Mouse (Mus musculus): ENCODE results near the gene Vac14. TPM values are rescaled to one million over a fixed set of nuclear protein-coding genes. Genes with fewer than 3 reads are reported as not detected.

Gene Vac14
- total RNA-seq (2015; ENCODE audit: low replicate concordance), result 6.1 and 10.9 TPM in 2 replicates
- 4.2 and 5.5 TPM in 2 replicates for total RNA-seq (2017; ENCODE audit: low replicate concordance)

DNA sequence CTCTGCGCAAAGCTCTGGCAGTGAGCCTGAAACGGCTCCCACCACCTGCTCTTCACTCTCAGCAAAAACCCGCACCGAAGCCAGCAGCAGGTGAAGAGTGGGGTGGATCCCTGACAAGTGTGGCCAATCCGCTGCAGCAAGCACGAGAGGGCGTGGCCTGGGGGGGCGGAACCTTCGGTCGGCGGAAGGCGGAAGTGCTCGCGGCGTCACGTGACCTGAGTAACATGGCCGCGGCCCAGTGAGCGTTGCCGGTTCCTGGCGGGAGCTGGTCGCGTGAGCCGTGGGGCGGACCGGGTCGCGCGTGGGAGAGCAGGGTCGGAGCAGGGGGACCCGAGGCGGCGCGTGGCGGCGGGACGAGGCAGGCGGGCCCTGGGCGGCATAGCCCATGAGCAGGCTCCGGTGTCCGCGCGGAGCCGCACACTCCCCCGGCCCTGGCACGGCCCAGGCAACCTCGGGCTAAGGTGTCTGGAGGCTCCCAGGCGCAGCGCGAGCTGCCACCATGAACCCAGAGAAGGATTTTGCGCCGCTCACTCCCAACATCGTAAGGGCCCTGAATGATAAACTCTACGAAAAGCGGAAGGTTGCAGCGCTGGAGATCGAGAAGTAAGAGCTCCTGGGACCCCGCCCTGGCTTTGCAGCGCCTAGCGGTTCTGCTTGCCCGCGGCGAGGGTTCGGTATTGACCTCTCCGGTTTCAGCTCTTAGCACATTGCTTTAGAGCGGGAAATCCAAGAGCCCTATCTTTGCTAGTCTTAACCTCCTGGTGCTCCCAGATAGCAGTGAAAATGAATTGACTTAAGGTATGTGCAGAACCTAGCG lies at the start of gene Vac14:
Gene Vac14, plus strand, starts transcription at position 195 of the 817 bp plus-strand sequence.
- peak; percentile 98 for ATAC-seq (replicated peaks; ENCODE audit: low FRiP score, poor library complexity, severe bottlenecking)

DNA sequence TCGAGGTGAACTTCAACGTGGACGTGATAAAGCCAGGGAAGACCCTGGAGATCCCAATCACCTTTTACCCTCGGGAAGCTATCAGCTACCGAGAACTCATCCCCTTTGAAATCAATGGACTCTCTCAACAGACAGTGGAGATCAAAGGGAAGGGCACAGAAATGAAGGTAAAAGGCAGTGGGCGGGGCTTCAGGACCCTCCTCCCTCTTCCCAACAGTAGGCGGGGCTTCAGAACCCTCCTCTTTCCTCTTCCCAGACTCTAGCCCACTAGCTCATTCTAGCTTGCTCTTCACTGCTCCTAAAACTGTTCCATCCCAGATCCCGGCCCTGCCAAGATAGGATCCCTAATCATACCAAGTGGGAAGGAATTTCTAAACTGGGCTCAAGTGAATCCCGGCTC lies 25.7 kb upstream of the Vac14 start:
- ATAC-seq (replicated peaks; ENCODE audit: low FRiP score, poor library complexity, severe bottlenecking), result no peak

DNA sequence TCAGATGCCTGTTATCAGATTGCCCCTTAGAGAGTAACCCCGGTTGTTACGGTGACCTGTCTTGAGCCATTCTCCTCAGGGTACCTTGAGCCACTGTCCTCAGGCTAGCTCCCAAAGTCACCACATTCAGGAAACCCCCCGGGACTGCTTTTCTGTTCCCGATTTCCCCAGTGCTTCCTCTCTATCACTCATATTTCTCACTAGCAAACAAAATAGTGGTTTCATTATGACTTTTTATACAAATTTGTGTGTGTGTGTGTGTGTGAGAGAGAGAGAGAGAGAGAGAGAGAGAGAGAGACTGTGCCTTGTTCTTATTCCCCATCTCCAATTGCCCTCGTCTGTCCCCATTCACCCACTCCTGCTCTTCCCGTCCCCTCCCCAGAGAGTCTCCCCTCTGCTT lies 24.2 kb upstream of the Vac14 start:
- no peak for ATAC-seq (replicated peaks; ENCODE audit: low FRiP score, poor library complexity, severe bottlenecking)

DNA sequence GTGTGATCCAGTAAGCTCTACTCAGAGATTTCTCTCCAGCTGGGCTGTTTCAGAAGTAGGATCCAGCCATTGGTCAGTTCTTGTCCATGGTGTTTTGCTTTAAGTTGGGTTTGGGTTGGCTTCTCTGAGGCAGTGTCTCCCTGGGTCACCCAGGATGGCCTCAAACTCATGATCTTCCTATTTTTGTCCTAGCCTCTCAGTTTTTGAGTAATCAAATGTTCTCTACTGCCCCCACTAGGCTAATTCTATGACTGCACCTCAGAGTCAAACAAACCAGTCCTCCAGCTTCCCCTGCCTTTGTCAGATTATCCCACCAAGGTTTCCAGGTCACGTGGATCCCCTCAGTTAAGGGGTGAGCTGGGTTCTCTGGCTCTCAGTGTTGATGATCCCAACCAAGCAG lies 13.8 kb upstream of the Vac14 start:
- no peak for ATAC-seq (replicated peaks; ENCODE audit: low FRiP score, poor library complexity, severe bottlenecking)

DNA sequence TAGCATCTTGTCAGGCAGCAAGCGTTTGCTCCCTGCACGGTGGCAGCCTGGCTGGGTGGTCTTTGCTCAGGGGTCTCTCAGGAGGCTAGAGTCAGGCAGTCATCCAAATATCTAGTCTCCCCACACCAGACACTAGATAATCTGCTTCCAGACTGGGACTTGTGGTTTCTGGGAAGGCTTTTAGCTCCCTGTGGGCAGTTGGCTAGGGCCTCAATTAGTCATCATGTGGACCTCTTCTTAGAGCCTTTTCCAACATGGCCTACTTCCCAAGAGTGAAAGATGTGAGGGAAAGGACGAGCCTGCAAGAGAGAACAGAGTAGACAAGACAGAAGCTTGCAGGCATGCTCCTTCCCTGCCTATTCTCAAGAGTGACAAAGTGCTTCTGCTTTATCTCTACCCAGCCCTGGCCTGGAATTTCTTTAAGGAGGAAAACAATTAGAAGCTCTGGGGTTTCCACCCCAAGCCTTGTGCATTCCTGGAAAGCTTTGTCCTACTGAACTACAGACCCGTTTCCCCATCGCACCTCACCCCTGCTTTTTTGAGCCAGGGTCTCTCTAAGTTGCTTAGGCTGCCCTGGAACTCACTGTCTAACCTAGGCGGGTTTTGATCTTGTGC lies 12.9 kb upstream of the Vac14 start:
- ATAC-seq (replicated peaks; ENCODE audit: low FRiP score, poor library complexity, severe bottlenecking), result no peak

DNA sequence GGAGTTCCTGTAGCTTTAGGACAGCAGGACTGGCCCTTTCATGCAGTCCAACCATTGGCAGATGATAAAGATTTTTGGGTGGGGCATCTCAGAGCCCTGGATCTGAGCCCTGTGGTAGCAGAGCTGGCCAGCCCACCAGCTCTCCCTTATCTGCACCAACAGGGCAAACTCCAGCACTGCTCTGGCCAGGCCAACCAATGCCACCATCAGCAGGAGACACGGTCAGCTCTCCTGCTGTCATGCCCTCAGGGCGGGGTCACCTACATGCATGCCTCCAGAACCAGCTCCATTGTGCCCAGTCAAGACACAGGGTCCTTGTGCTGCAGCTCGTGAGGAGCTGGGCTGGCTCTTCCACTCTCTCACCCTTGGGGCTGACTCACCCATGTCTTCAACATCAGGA lies 2.7 kb upstream of the Vac14 start:
- no peak for ATAC-seq (replicated peaks; ENCODE audit: low FRiP score, poor library complexity, severe bottlenecking)

DNA sequence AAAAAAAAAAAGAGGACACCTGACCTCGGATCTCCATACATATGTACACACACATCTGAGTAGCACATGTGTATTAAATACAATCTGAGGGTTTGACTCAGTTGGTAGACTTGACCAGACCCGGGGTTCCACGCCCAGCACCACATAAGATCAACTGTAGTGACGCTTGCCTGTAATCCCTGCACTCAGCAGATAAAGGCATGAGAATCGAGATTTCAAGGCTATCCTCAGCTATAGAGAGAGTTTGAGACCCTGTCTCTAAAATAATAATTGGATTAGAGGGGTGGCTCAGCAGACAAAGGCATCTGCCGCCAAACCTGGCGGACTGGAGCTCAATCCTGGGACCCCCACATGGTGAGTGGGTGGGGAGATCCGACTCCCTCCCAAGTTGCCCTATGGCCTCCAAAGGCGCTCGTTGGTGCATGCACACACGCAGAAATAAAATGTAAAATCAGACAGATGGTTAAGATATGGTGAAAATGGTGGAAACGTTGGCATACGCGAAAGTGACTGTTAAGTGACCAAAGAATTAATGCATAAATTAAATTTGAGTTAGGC lies 505 bp upstream of the Vac14 start:
- ATAC-seq (replicated peaks; ENCODE audit: low FRiP score, poor library complexity, severe bottlenecking), result no peak

DNA sequence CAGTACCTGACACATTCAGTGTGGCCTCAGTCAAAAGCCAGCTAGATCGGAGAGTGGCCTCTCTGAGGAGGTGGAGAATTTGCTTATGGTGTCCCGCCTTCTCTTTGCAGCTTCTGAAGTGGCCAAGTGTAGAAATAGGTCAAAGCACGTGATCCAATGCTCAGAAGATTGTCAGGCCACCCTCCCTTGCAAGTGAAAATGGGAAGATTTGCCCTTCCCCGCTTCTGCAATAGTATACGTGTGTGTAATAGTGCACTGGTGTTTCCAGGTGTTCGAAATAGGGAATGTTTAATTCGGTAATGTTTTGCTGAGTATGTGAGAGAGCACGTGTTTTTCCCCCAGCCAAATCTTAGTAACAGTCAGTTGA lies 806 bp downstream of the Vac14 start:
- ATAC-seq (replicated peaks; ENCODE audit: low FRiP score, poor library complexity, severe bottlenecking), result no peak

DNA sequence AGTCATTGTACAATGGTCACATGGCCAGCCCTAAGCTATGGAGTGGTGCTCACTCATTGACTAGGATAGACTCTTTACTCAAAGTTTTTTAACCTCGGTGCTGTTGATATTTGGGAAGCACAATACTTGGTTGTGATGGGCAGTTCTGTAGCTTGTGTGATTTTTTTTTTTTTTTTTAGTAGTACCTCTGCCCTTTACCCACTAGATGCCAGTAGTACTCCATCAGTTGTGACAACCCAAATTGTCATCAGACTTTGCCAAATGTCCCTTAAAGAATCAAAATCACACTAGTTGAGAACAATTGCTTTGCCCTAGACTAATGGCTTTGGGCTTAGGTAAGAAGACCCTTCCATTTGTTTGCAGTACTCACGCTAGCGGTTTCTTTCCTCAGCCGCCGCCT lies 1.5 kb downstream of the Vac14 start:
- ATAC-seq (replicated peaks; ENCODE audit: low FRiP score, poor library complexity, severe bottlenecking), result no peak

DNA sequence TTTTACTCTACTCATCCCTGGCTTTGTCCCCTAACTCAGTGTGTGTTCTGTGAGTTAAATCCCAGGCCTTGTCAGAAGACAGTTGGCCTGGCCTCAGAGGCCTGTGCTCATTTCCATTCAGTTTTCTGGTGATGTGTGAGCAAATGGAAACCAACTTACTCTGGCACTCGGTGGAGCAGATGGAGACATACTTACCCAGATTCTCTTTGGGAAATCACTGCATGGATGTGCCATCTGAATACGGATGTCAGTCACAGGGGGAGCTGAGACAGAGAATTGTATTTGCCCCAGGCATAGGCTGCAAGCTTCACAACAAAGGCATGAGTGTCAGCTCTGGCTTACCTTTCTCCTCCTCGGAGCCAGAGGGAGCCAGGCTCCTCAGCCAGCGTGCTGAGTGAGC lies 8.0 kb downstream of the Vac14 start:
- no peak for ATAC-seq (replicated peaks; ENCODE audit: low FRiP score, poor library complexity, severe bottlenecking)

DNA sequence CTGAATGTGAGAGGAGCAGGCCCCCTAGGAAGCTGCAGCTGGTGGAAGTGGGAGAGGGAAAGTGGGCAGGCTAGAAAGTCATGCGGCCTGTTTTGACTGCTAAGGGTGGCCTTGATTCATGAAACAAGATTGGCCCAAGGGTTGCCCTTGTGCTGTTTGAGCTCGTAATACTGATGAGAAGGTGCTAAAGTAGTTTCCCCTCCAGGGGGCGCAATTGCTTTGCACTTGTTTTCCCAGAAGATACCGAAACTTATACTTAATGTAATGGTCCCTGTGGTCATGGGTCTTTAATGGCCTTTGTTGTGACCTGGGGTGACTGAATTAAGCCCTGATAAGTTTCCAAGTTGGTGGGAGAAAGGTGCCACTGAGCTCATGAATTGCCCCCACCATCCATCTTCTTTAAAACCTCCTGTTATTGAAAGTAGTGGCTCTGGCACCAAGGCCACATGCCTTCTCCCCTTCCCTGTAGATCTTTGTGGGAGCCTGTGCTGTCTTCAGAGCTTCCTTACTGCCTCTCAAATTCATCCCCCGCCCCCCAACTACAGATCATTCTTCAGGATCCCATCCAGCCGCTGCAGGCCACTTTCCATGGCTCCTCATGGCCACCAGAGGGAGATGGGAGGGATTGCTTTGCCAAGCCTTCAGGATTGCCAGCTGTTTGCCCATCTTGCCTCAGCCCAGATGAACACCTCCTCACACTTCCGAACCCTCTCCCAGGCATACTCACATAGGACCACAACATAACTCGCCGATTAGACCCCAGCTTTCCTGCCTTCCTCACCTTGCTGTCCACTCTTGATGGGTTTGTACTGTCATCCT lies 11.1 kb downstream of the Vac14 start:
- peak; percentile 64; the same call in 1 of the 2 replicates for ATAC-seq (replicated peaks; ENCODE audit: low FRiP score, poor library complexity, severe bottlenecking)

DNA sequence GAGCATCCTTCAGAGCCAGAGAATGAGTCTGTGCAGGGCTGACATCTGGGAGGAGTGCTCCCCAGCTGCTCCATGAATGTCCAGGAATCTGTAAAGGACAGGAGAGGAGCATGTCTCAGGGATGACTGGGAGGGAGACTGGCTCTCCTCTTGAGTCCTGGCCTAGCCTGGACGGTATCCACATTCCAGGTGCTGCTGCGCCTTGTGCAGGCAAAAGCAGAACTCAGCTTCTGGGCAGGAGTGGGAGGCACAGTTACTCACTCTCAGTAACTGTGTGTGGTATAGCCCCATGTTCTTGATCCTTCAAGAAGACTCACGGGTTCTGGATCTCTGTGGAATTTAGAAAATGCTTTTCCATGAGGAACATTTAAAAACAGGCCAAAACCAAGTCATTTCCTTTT lies 11.7 kb downstream of the Vac14 start:
- no peak for ATAC-seq (replicated peaks; ENCODE audit: low FRiP score, poor library complexity, severe bottlenecking)

DNA sequence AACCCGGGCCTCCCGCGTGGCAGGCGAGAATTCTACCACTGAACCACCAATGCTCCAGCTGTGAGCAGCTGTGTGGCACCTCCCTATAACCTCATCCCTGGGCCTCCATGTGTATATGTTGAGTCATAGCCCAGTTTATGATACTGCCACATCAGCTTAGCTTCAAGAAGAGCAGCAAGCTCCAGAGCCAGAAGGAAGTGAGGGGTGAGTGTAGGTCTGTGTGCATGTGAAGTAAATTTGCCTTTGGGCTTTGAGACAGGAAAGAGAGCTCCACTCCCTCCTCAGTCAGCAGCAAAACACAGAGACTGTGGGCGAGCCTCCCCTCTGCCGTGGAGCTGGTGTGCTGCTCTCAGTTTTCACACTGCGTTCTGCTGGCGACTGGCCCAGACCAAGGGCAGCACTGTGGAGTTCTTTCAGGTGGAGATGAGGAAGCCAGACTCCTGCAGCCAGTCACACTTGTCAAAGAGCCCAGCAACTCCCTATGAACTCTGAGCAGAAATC lies 12.2 kb downstream of the Vac14 start:
- no peak for ATAC-seq (replicated peaks; ENCODE audit: low FRiP score, poor library complexity, severe bottlenecking)

DNA sequence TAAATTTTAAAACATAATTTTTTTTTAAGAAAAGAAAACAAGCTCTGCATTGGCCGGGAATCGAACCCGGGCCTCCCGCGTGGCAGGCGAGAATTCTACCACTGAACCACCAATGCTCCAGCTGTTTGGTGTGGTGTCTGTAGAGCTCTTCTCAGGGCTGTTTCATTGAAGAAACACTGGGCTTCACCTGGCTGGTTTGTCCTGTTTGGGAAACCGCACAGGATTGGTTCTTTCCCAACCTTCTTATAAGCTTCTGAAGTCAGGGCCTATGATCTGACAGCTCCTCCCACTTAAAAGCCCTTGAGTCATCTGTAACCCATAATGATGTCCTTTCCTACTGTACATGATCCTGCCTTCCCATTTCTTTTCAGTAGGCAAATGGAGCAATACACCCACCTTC lies 12.8 kb downstream of the Vac14 start:
- ATAC-seq (replicated peaks; ENCODE audit: low FRiP score, poor library complexity, severe bottlenecking), result no peak

DNA sequence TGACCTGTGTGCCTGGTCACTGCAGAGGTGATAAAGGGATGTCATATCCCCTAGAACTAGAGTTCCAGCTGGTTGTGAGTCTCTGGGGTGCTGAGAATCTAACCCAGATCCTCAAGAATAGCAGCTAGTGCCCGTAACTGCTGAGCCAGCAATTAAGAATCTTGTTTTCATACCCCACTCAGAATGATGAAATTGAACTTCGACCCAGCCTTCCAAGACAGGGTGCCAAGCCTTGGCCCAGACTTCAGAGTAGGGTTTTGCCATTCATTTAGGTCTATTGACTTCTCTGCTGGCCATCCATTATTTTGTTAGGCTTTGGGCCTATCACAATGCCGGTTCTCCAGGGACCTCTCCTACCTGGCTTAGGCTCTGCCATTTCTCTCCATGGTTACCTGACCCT lies 15.4 kb downstream of the Vac14 start:
- no peak for ATAC-seq (replicated peaks; ENCODE audit: low FRiP score, poor library complexity, severe bottlenecking)

DNA sequence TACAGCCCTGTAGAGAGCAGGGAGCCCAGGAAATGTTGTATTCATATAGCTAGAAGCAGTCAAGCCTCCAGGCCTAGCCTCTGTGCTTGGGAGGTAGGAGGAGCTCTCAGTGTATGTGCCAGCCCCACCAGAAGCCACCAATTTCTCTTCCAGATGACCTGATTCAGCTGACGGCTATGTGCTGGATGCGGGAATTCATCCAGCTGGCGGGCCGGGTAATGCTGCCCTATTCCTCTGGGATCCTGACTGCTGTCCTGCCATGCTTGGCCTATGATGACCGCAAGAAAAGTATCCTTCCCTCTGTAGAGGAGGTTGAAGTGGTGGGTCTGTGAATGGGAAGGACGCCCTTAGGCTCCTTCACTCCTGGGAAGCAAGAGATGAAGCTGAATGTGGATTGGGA lies 17.8 kb downstream of the Vac14 start:
- ATAC-seq (replicated peaks; ENCODE audit: low FRiP score, poor library complexity, severe bottlenecking), result no peak

DNA sequence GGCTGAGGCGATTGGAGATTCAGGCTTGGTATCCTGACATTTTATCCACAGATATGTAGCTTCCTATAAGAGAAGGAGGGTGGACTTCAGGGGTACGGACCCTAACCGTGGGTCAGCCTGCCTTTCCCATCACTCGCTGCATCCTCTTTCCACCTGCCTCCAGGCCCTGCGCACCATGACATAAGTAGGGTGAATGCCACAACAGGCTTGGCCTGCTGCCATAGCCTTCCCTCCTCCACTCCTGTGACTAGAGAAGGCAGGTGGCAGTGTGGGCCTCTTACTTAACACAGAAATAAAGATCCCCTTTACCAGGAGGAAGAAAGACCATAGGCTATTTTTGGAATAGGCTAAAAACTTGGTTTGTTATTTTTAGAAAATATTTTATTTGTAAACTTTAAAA lies 23.9 kb downstream of the Vac14 start:
- no peak for ATAC-seq (replicated peaks; ENCODE audit: low FRiP score, poor library complexity, severe bottlenecking)

DNA sequence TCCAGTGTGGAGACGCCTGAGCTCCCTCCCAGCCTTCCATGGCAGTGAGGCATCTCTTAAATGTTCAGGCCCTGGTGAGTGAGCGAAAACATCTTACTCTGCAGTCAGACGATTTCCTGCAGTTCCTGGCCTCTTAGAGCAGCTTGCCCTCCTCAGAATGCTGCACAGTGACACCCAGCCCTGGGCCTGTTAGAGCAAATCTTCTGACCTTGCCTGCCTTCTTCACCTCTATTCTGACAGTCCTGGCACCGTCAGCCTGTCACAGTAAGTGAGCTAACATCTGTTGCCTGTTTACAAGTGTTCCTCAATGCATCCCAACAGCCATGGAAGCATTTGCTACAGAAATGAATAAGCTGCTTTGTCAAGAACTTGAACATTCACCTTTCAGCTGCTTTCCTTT lies 24.8 kb downstream of the Vac14 start:
- no peak for ATAC-seq (replicated peaks; ENCODE audit: low FRiP score, poor library complexity, severe bottlenecking)

DNA sequence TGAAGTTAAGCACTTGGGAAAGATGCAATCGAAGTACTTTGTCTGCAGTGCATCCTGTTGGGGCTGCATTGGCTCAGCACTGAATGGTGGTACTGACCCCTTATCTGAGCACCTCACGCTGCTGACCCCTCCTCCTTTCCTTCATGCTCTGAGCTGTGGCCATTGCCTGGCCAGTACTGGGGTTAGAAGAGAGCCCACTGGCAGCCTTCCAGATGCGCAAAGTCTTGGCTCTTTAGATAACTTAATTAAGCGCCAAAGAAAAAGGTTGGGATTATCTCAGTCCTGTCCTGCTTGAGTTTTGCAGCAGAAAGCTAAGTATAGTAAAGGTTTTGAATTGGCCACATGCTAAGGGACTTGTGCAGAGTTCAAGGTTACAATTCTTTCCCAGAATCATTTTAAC lies 26.0 kb downstream of the Vac14 start:
- no peak for ATAC-seq (replicated peaks; ENCODE audit: low FRiP score, poor library complexity, severe bottlenecking)

DNA sequence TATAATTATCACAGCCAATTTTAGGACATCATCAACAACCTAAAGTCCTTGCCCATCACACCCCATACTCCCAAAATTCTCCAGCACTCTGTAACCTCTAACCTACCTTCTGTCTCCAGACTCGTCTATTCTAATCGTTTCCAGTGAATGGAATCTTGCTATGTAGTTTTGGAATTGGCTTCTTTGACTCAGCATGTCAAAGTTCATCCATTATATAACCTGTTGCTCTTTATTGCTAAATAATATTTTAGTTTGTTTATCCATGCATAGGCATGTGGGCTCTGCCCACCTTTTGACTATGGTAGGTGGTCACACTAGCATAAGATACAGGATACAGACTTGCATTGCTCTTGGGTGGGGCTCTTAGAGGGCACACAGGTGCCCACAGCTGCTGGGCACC lies 26.5 kb downstream of the Vac14 start:
- ATAC-seq (replicated peaks; ENCODE audit: low FRiP score, poor library complexity, severe bottlenecking), result no peak
